Mouse (Mus musculus): ENCODE measurements around the gene Pigz. TPM values are rescaled to one million over a fixed set of nuclear protein-coding genes. Genes with fewer than 3 reads are reported as not detected.

Pigz gene
- polyA plus RNA-seq (2012; rRNA removed) = 0.12 and 0.24 TPM in 2 replicates

DNA sequence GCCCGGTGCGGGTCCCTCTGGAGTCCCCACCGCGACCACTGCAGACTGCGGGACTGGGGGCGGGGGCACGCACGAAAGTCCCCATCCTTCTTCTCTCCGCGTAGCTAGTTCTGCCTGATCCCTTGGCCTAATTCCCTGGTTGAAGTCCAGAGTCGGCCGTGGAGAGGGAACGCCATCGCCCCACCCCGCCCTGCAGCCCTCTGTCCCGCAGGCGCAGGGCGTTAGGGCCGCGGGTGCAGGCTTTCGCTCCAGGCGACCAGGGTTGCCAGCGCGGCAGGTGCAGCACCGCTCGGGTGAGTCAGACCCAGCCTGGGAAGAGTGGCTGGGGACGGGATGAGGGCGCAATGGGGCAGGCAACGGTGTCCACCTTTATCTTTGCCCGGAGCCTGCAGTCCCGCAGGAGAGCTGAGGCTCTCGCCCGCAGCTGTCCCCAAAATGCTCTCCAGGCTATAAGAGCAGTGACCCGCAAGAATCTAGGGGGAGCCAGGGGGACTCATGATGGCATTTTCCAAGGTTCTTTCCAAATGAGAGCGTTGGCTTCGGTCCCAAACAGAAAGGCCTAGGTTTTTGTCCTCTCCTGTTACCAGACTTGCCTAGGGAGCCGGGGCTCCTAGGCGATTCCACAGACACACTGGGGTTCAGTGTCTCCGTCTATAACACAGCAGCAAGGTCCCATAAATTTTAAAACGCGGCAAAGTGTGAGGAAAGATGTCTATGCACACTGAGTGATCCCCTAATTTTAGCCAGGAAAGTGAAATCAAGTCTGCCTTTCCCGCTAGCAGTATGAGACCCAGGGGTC, at the start of gene Pigz:
Gene Pigz, plus strand, starts transcription at position 101 of the 799 bp plus-strand sequence.
- no peaks in the 10 kb centered on the region for H3K36me3 ChIP-seq (ENCODE audit: control insufficient read depth, insufficient read depth, low read length)
- no peak for TF ChIP-seq CTCF (IDR thresholded peaks at IDR 0.05; ENCODE audit: control insufficient read depth, insufficient read depth, insufficient replicate concordance, low read depth, low read length)
- no peak for TF ChIP-seq POLR2A (IDR thresholded peaks at IDR 0.05; ENCODE audit: control insufficient read depth, low read depth, low read length)
- H3K27me3 ChIP-seq (ENCODE audit: control insufficient read depth, insufficient read depth, low read length) = peaks cover 3% of the 10 kb centered on the region; the same call in 1 of the 2 replicates
- peak within 1 kb of the TSS; percentile 75 for H3K4me3 ChIP-seq (ENCODE audit: control insufficient read depth, low read depth, low read length)
- peaks cover 24% of the 10 kb centered on the region for H3K4me1 ChIP-seq (ENCODE audit: control insufficient read depth, insufficient read depth, low read length)
- H3K27ac ChIP-seq (ENCODE audit: control insufficient read depth, insufficient read depth, low read depth, low read length) = no peak within 1 kb of the TSS; the same call in 1 of the 2 replicates

- no peaks in the 10 kb centered on the region for H3K36me3 ChIP-seq (ENCODE audit: control insufficient read depth, insufficient read depth, low read length)
- H3K4me3 ChIP-seq (ENCODE audit: control insufficient read depth, low read depth, low read length) = peak overlapping the region; percentile 5
- peaks cover 7% of the 10 kb centered on the region for H3K4me1 ChIP-seq (ENCODE audit: control insufficient read depth, insufficient read depth, low read length)
- no peak overlapping the region for H3K27ac ChIP-seq (ENCODE audit: control insufficient read depth, insufficient read depth, low read depth, low read length)
- TF ChIP-seq CTCF (IDR thresholded peaks at IDR 0.05; ENCODE audit: control insufficient read depth, insufficient read depth, insufficient replicate concordance, low read depth, low read length) = no peak
- no peak for TF ChIP-seq POLR2A (IDR thresholded peaks at IDR 0.05; ENCODE audit: control insufficient read depth, low read depth, low read length)
- no peaks in the 10 kb centered on the region for H3K27me3 ChIP-seq (ENCODE audit: control insufficient read depth, insufficient read depth, low read length)
These were observed 49.7 kb upstream of the Pigz start for GRCm38 (mm10) chr16:31883902-31884301.

GRCm38 (mm10) chr16:31890907-31891306, 42.7 kb upstream of the Pigz start:
- H3K36me3 ChIP-seq (ENCODE audit: control insufficient read depth, insufficient read depth, low read length) = no peaks in the 10 kb centered on the region
- no peaks in the 10 kb centered on the region; the same call in 1 of the 2 replicates for H3K4me1 ChIP-seq (ENCODE audit: control insufficient read depth, insufficient read depth, low read length)
- no peak overlapping the region for H3K27ac ChIP-seq (ENCODE audit: control insufficient read depth, insufficient read depth, low read depth, low read length)
- TF ChIP-seq POLR2A (IDR thresholded peaks at IDR 0.05; ENCODE audit: control insufficient read depth, low read depth, low read length) (no peak), CTCF (IDR thresholded peaks at IDR 0.05; ENCODE audit: control insufficient read depth, insufficient read depth, insufficient replicate concordance, low read depth, low read length) (no peak)
- no peaks in the 10 kb centered on the region for H3K27me3 ChIP-seq (ENCODE audit: control insufficient read depth, insufficient read depth, low read length)
- no peak overlapping the region for H3K4me3 ChIP-seq (ENCODE audit: control insufficient read depth, low read depth, low read length)

- H3K36me3 ChIP-seq (ENCODE audit: control insufficient read depth, insufficient read depth, low read length) = no peaks in the 10 kb centered on the region
- TF ChIP-seq CTCF (IDR thresholded peaks at IDR 0.05; ENCODE audit: control insufficient read depth, insufficient read depth, insufficient replicate concordance, low read depth, low read length) (no peak), POLR2A (IDR thresholded peaks at IDR 0.05; ENCODE audit: control insufficient read depth, low read depth, low read length) (no peak)
- peaks cover 16% of the 10 kb centered on the region for H3K4me1 ChIP-seq (ENCODE audit: control insufficient read depth, insufficient read depth, low read length)
- no peaks in the 10 kb centered on the region for H3K27me3 ChIP-seq (ENCODE audit: control insufficient read depth, insufficient read depth, low read length)
- H3K27ac ChIP-seq (ENCODE audit: control insufficient read depth, insufficient read depth, low read depth, low read length) = no peak overlapping the region
- H3K4me3 ChIP-seq (ENCODE audit: control insufficient read depth, low read depth, low read length) = no peak overlapping the region
These were observed 40.1 kb upstream of the Pigz start for GRCm38 (mm10) chr16:31893396-31894141.

DNA sequence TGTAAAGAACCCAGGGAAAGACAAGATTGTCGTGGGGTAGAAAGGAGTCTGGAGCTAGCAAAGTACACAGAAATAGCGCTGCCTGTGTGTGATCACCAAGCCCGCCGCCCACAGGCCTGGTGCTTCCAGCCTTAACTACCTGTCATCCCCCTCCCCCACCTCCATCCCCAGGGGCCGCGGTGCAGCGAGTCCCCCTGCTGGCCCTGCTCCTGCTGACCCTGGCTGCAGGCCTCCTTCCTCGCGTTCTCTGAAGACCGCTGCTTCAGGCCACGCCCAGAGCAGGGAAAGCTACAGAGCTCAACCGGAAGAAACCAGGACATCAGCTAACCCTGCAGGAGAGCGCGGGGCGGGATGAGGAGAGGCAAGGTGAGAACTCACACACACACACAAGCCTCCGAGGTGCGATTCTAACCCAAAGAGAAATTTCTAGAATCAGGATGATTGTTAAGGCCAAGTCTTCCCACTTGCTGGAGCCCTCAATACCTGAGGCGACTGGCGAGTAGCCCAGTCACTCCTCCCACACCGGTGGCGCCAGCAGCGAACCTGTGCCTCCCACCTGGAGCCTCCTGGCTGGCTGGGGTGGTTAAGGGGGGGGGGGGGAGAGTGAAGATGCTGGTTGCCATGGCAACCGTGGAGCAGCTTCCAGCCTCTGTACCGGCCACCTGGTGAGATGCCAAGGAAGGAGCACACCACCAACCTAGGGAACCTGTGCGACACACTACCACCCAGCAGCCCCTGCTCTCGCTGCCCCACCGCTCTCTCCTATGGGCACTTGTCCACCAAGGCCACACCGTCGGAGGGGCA, 36.5 kb upstream of the Pigz start:
- Histone ChIP-seq H3K4me3 (ENCODE audit: control insufficient read depth, low read depth, low read length) (peak overlapping the region; percentile 50), H3K27me3 (ENCODE audit: control insufficient read depth, insufficient read depth, low read length) (no peaks in the 10 kb centered on the region), H3K27ac (ENCODE audit: control insufficient read depth, insufficient read depth, low read depth, low read length) (peak overlapping the region; percentile 30), H3K4me1 (ENCODE audit: control insufficient read depth, insufficient read depth, low read length) (peaks cover 18% of the 10 kb centered on the region), H3K36me3 (ENCODE audit: control insufficient read depth, insufficient read depth, low read length) (no peaks in the 10 kb centered on the region)
- no peak for TF ChIP-seq CTCF (IDR thresholded peaks at IDR 0.05; ENCODE audit: control insufficient read depth, insufficient read depth, insufficient replicate concordance, low read depth, low read length)
- TF ChIP-seq POLR2A (IDR thresholded peaks at IDR 0.05; ENCODE audit: control insufficient read depth, low read depth, low read length) = peak; percentile 27; the same call in 1 of the 2 replicates

DNA sequence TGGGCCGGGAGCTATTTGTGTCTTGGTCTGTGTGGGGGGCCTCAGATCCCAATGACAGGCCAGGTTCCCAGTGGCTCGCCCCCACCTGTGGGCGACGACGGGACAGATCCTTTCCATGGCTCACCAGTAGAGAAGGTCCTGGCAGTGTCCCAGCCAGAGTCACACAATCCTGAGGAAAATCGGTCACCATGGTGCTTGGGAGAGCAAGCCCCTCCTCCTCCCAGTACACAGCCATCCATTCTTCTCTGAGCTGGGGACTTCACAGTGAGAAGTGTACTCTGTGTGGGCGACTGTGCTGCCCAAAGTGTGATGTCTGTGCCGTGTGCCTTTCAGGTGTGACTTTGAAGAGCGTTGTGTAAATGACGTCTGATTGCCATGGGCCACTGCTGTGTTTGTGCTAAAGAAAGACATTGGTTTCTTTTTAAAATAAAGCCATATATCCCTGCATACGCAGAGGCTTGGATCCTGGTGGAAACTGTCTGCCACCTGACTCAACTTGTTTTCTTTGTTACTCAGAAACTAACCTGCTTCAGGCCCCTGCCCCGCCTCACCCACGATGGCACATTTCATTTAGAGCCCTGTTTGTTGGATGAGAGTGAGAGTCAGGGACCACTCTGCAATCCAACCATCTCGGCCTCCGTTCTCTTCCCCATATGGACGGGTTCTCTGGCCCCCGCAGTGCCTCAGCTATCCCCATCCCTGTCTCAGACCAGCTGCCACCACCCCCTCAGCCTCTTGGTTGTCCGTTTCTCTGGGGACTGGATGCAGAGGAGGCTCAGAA, 34.9 kb upstream of the Pigz start:
- Histone ChIP-seq H3K36me3 (ENCODE audit: control insufficient read depth, insufficient read depth, low read length) (no peaks in the 10 kb centered on the region), H3K4me3 (ENCODE audit: control insufficient read depth, low read depth, low read length) (peak overlapping the region; percentile 32), H3K27me3 (ENCODE audit: control insufficient read depth, insufficient read depth, low read length) (no peaks in the 10 kb centered on the region), H3K4me1 (ENCODE audit: control insufficient read depth, insufficient read depth, low read length) (peaks cover 18% of the 10 kb centered on the region), H3K27ac (ENCODE audit: control insufficient read depth, insufficient read depth, low read depth, low read length) (no peak overlapping the region)
- TF ChIP-seq POLR2A (IDR thresholded peaks at IDR 0.05; ENCODE audit: control insufficient read depth, low read depth, low read length) (no peak), CTCF (IDR thresholded peaks at IDR 0.05; ENCODE audit: control insufficient read depth, insufficient read depth, insufficient replicate concordance, low read depth, low read length) (no peak)
